8 mouse cellular contexts compared by ENCODE assay signal in the genomic region with DNA sequence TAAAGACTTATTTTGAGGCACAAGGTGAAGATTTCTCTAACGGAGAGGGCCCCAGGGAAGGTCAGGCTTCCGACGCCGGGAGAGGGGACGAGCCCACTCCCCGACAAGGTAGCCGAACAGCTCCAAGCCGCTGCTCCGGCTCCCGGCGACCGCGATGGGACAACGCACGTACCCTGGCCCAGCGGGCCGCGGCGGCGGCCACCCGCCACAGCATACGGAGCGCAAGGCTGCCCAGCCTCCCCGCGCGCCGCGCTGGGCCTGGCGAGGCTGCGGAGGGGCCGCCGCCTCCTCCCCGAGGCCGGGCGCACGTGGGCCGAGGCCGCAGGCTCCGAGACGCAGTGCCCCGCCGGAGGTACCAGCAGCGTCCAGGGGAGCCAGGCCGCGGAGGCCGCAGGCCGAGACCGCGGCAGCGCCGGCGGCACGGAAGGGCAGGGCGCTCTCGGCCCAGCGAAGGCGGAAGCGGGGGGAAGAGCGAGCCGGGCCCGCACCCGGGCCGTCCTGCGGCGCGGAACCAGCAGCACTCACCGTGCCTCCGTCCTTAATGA. TPM values are rescaled to one million over a fixed set of nuclear protein-coding genes. Genes with fewer than 3 reads are reported as not detected.
A peak's percentile ranks its signal among the peaks of the same experiment; 100 is the strongest.
DNase-seq lines count a peak whose midpoint lies in the region; ATAC-seq and TF ChIP-seq lines count a peak whose summit lies in the region.

No protein-coding gene starts in this region.

- no peaks in the 10 kb centered on the region for H3K36me3 ChIP-seq in heart, embryonic 14.5 days (ENCODE audit: control insufficient read depth, insufficient read depth, low read length)
- H3K36me3 ChIP-seq in ES-E14 (ENCODE audit: control insufficient read depth, insufficient read depth, low read length, poor library complexity, severe bottlenecking): no peaks in the 10 kb centered on the region
- no peaks in the 10 kb centered on the region for H3K36me3 ChIP-seq in embryonic facial prominence, embryonic 12.5 days
- H3K36me3 ChIP-seq in hindbrain, embryonic 12.5 days: no peaks in the 10 kb centered on the region
- no peaks in the 10 kb centered on the region for H3K36me3 ChIP-seq in liver, embryonic 13.5 days
- H3K36me3 ChIP-seq in small intestine, adult 2 months (ENCODE audit: control insufficient read depth, insufficient read depth, low read length): no peaks in the 10 kb centered on the region

- in situ Hi-C loops in ES-E14 (cut with MboI; ENCODE audit: low sequenced_read_pairs in 2 of 2, unreplicated experiment in 2 of 2): no loop called here

- H3K27me3 ChIP-seq in heart, embryonic 14.5 days (ENCODE audit: control insufficient read depth, insufficient read depth, low read length): no peaks in the 10 kb centered on the region
- H3K27me3 ChIP-seq in embryonic facial prominence, embryonic 12.5 days: no peaks in the 10 kb centered on the region
- no peaks in the 10 kb centered on the region for H3K27me3 ChIP-seq in hindbrain, embryonic 12.5 days
- H3K27me3 ChIP-seq in liver, embryonic 13.5 days: no peaks in the 10 kb centered on the region
- H3K27me3 ChIP-seq in small intestine, adult 2 months (ENCODE audit: control insufficient read depth, insufficient read depth, low read length): no peaks in the 10 kb centered on the region

- peak overlapping the region; percentile 98 for H3K9ac ChIP-seq in heart, embryonic 14.5 days (ENCODE audit: low read length)
- H3K9ac ChIP-seq in ES-E14 (ENCODE audit: insufficient read depth, low read depth, low read length, poor library complexity, severe bottlenecking): peak overlapping the region; percentile 98
- peak overlapping the region; percentile 89 for H3K9ac ChIP-seq in embryonic facial prominence, embryonic 12.5 days
- peak overlapping the region; percentile 98 for H3K9ac ChIP-seq in hindbrain, embryonic 12.5 days
- peak overlapping the region; percentile 98 for H3K9ac ChIP-seq in liver, embryonic 13.5 days

- TF ChIP-seq POLR2A in small intestine, adult 2 months (IDR thresholded peaks at IDR 0.05; ENCODE audit: low read depth, low read length): no peak

- peaks cover 3 to 37% of the 10 kb centered on the region in 2 experiments for H3K4me1 ChIP-seq in heart, embryonic 14.5 days (ENCODE audit: control insufficient read depth in 2 of 2, insufficient read depth in 2 of 2, low read length in 2 of 2)
- peaks cover 12 to 24% of the 10 kb centered on the region in 2 experiments for H3K4me1 ChIP-seq in ES-E14 (ENCODE audit: control insufficient read depth in 2 of 2, insufficient read depth in 2 of 2, low read length in 2 of 2, poor library complexity in 1 of 2)
- peaks cover 20% of the 10 kb centered on the region for H3K4me1 ChIP-seq in embryonic facial prominence, embryonic 12.5 days
- peaks cover 31% of the 10 kb centered on the region for H3K4me1 ChIP-seq in hindbrain, embryonic 12.5 days
- H3K4me1 ChIP-seq in liver, embryonic 13.5 days (replicated peaks): peaks cover 54% of the 10 kb centered on the region
- peaks cover 10% of the 10 kb centered on the region; the same call in 1 of the 2 replicates for H3K4me1 ChIP-seq in small intestine, adult 2 months (ENCODE audit: control insufficient read depth, insufficient read depth, insufficient read length, low read length)

- no peaks in the 10 kb centered on the region for H3K9me3 ChIP-seq in heart, embryonic 14.5 days (ENCODE audit: control insufficient read depth, low read length)
- no peaks in the 10 kb centered on the region for H3K9me3 ChIP-seq in ES-E14 (ENCODE audit: control insufficient read depth, insufficient read depth, low read depth, low read length)
- H3K9me3 ChIP-seq in embryonic facial prominence, embryonic 12.5 days: no peaks in the 10 kb centered on the region
- no peaks in the 10 kb centered on the region for H3K9me3 ChIP-seq in hindbrain, embryonic 12.5 days (replicated peaks)
- H3K9me3 ChIP-seq in liver, embryonic 13.5 days (replicated peaks): no peaks in the 10 kb centered on the region

- peak; percentile 88 for ATAC-seq in heart, embryonic 14.5 days (ENCODE audit: insufficient number of reproducible peaks, insufficient read depth, low FRiP score, low read depth)
- peak; percentile 88 for ATAC-seq in embryonic facial prominence, embryonic 12.5 days (ENCODE audit: insufficient number of reproducible peaks, insufficient read depth, low FRiP score, low TSS enrichment)
- peak; percentile 90 for ATAC-seq in hindbrain, embryonic 12.5 days (ENCODE audit: low FRiP score)
- peak; percentile 82 for ATAC-seq in liver, embryonic 13.5 days (ENCODE audit: low read depth)

- H3K27ac ChIP-seq in heart, embryonic 14.5 days (replicated peaks in 1 of 2; ENCODE audit: control insufficient read depth in 1 of 2, insufficient read depth in 1 of 2, low read depth in 2 of 2, low read length in 2 of 2): peak overlapping the region; percentile 92 to 94
- peak overlapping the region; percentile 82 for H3K27ac ChIP-seq in ES-E14 (ENCODE audit: insufficient read depth, low read depth, low read length, poor library complexity, severe bottlenecking)
- peak overlapping the region; percentile 87 for H3K27ac ChIP-seq in embryonic facial prominence, embryonic 12.5 days
- peak overlapping the region; percentile 96 for H3K27ac ChIP-seq in hindbrain, embryonic 12.5 days
- peak overlapping the region; percentile 90 for H3K27ac ChIP-seq in liver, embryonic 13.5 days
- H3K27ac ChIP-seq in small intestine, adult 2 months (ENCODE audit: insufficient read depth, low read depth, low read length): peak overlapping the region; percentile 84

- no peak for TF ChIP-seq CTCF in small intestine, adult 2 months (IDR thresholded peaks at IDR 0.05; ENCODE audit: extremely low read depth, insufficient read length, insufficient replicate concordance, low read depth, low read length)

- H3K4me3 ChIP-seq in heart, embryonic 14.5 days (ENCODE audit: control insufficient read depth in 1 of 2, insufficient read depth in 1 of 2, low read depth in 1 of 2, low read length in 2 of 2): peak overlapping the region; percentile 97 to 98
- peak overlapping the region; percentile 93 to 97 for H3K4me3 ChIP-seq in ES-E14 (ENCODE audit: insufficient read depth in 1 of 2, low read depth in 1 of 2, low read length in 2 of 2, poor library complexity in 1 of 2, severe bottlenecking in 1 of 2)
- H3K4me3 ChIP-seq in embryonic facial prominence, embryonic 12.5 days: peak overlapping the region; percentile 63
- H3K4me3 ChIP-seq in hindbrain, embryonic 12.5 days: peak overlapping the region; percentile 98
- peak overlapping the region; percentile 97 for H3K4me3 ChIP-seq in liver, embryonic 13.5 days (replicated peaks)
- H3K4me3 ChIP-seq in small intestine, adult 2 months (ENCODE audit: low read depth, low read length): peak overlapping the region; percentile 92

- under 1% methylated on average over 59 of the region's 68 CpGs for WGBS in heart, embryonic 14.5 days
- under 1% methylated on average over 64 of the region's 68 CpGs for WGBS in embryonic facial prominence, embryonic 12.5 days
- under 1% methylated on average over 54 of the region's 68 CpGs for WGBS in hindbrain, embryonic 12.5 days
- WGBS in liver, embryonic 13.5 days (ENCODE audit: insufficient replicate concordance): under 1% methylated on average over 67 of the region's 68 CpGs
- WGBS in small intestine, adult 2 months: under 1% methylated on average over 68 of the region's 68 CpGs

- DNase-seq in heart, adult 9 months (ENCODE audit: low spot score in 2 of 2): no peak
- DNase-seq in ES-E14 (ENCODE audit: low read depth, low spot score): no peak
- peak; percentile 49 for DNase-seq in liver, embryonic 13.5 days
- no peak for DNase-seq in yolk sac, embryonic 10.5 days (ENCODE audit: low spot score)

- peak overlapping the region; percentile 83 for H3K4me2 ChIP-seq in heart, embryonic 14.5 days (ENCODE audit: low read length)
- peak overlapping the region; percentile 72 for H3K4me2 ChIP-seq in embryonic facial prominence, embryonic 12.5 days (replicated peaks)
- H3K4me2 ChIP-seq in hindbrain, embryonic 12.5 days (replicated peaks): peak overlapping the region; percentile 63
- H3K4me2 ChIP-seq in liver, embryonic 13.5 days: peak overlapping the region; percentile 75

TF ChIP-seq in ES-E14, 5 proteins besides CTCF, POLR2A, EP300 and RAD21 (continues in another document):
- no peak for TF ChIP-seq MAFK (IDR thresholded peaks at IDR 0.05; ENCODE audit: insufficient read depth, low read depth, low read length)

RNA-seq across cellular contexts. Expression of a gene that starts 0.5 kb away (rescaled TPM):
- 61.6 and 62.2 TPM in 2 replicates for polyA plus RNA-seq in heart, embryonic 14.5 days (2014; fragmentation: Nextera tagmentation; extraction: Ambion mirVana)
- total RNA-seq in ES-E14 (2012; rRNA removed): 117 and 142 TPM in 2 replicates
- polyA plus RNA-seq in embryonic facial prominence, embryonic 12.5 days (2016; fragmentation: Nextera tagmentation; extraction: Ambion mirVana): 83.7 and 89.3 TPM in 2 replicates
- 72.8 and 77.1 TPM in 2 replicates for polyA plus RNA-seq in hindbrain, embryonic 12.5 days (2016; fragmentation: Nextera tagmentation; extraction: Ambion mirVana)
- 35.5 and 42.8 TPM in 2 replicates for polyA plus RNA-seq in liver, embryonic 13.5 days (2015; fragmentation: Nextera tagmentation; extraction: Ambion mirVana)
- polyA plus RNA-seq in small intestine, adult 2 months (2012; rRNA removed): 4.0 and 6.7 TPM in 2 replicates

RNA-seq across cellular contexts. Expression of a gene that starts 19.1 kb away (rescaled TPM):
- polyA plus RNA-seq in heart, embryonic 14.5 days (2014; fragmentation: Nextera tagmentation; extraction: Ambion mirVana): not detected in 2 replicates
- 0.48 and 0.94 TPM in 2 replicates for total RNA-seq in ES-E14 (2012; rRNA removed)
- polyA plus RNA-seq in embryonic facial prominence, embryonic 12.5 days (2016; fragmentation: Nextera tagmentation; extraction: Ambion mirVana): not detected in 2 replicates
- not detected in 2 replicates for polyA plus RNA-seq in hindbrain, embryonic 12.5 days (2016; fragmentation: Nextera tagmentation; extraction: Ambion mirVana)
- not detected in 2 replicates for polyA plus RNA-seq in liver, embryonic 13.5 days (2015; fragmentation: Nextera tagmentation; extraction: Ambion mirVana)
- polyA plus RNA-seq in small intestine, adult 2 months (2012; rRNA removed): not detected in 2 replicates

RNA-seq across cellular contexts. Expression of a gene that starts 47.6 kb away (rescaled TPM):
- polyA plus RNA-seq in heart, embryonic 14.5 days (2014; fragmentation: Nextera tagmentation; extraction: Ambion mirVana): 18.7 and 22.3 TPM in 2 replicates
- total RNA-seq in ES-E14 (2012; rRNA removed): 22.8 and 23.3 TPM in 2 replicates
- polyA plus RNA-seq in embryonic facial prominence, embryonic 12.5 days (2016; fragmentation: Nextera tagmentation; extraction: Ambion mirVana): 37.1 and 39.4 TPM in 2 replicates
- 29.5 and 34.5 TPM in 2 replicates for polyA plus RNA-seq in hindbrain, embryonic 12.5 days (2016; fragmentation: Nextera tagmentation; extraction: Ambion mirVana)
- polyA plus RNA-seq in liver, embryonic 13.5 days (2015; fragmentation: Nextera tagmentation; extraction: Ambion mirVana): 9.5 and 11.8 TPM in 2 replicates
- polyA plus RNA-seq in small intestine, adult 2 months (2012; rRNA removed): 0.58 and 1.2 TPM in 2 replicates

RNA-seq across cellular contexts. Expression of a gene that starts 50.7 kb away (rescaled TPM):
- polyA plus RNA-seq in heart, embryonic 14.5 days (2014; fragmentation: Nextera tagmentation; extraction: Ambion mirVana): 11.6 and 13.8 TPM in 2 replicates
- total RNA-seq in ES-E14 (2012; rRNA removed): 20.1 and 20.3 TPM in 2 replicates
- 10.8 and 12.1 TPM in 2 replicates for polyA plus RNA-seq in embryonic facial prominence, embryonic 12.5 days (2016; fragmentation: Nextera tagmentation; extraction: Ambion mirVana)
- 9.3 and 10.7 TPM in 2 replicates for polyA plus RNA-seq in hindbrain, embryonic 12.5 days (2016; fragmentation: Nextera tagmentation; extraction: Ambion mirVana)
- 7.9 and 10.3 TPM in 2 replicates for polyA plus RNA-seq in liver, embryonic 13.5 days (2015; fragmentation: Nextera tagmentation; extraction: Ambion mirVana)
- polyA plus RNA-seq in small intestine, adult 2 months (2012; rRNA removed): 18.3 and 22.3 TPM in 2 replicates
